Mouse (Mus musculus) hindbrain, postnatal 0 days (tissue): ENCODE results near the gene Pcyox1. TPM values are rescaled to one million over a fixed set of nuclear protein-coding genes. Genes with fewer than 3 reads are reported as not detected.
A peak's percentile ranks its signal among the peaks of the same experiment; 100 is the strongest.

Experiments used
- ATAC-seq: fragments of 200-750 bp; cut with Nextera tagmentation; 2 replicates; pipeline ENCODE4 v1.8.0; 2017; ENCODE audit warnings: mild to moderate bottlenecking, moderate TSS enrichment, moderate library complexity
- DNase-seq: peaks from one replicate; pipeline ENCODE4 v3.0.0-alpha.2; 2015; ENCODE audit warnings: low spot score
- H3K27ac ChIP-seq: fragments of 300-500 bp; sonication (generic); 2 replicates; pipeline ENCODE4 v1.5.1; 2014; ENCODE audit warnings: mild to moderate bottlenecking
- H3K27me3 ChIP-seq: fragments of 300-500 bp; sonication (generic); 2 replicates; pipeline ENCODE4 v1.6.1; 2014; ENCODE audit warnings: low read length, mixed read lengths; ENCODE audit not compliant: insufficient read depth
- H3K36me3 ChIP-seq: fragments of 300-500 bp; sonication (generic); 2 replicates; pipeline ENCODE4 v1.6.1; 2014; ENCODE audit warnings: low read length, mixed read lengths; ENCODE audit not compliant: insufficient read depth
- H3K4me1 ChIP-seq: fragments of 300-500 bp; sonication (generic); 2 replicates; pipeline ENCODE4 v1.6.1; 2014; ENCODE audit warnings: antibody characterized with exemption, low read length, mixed read lengths; ENCODE audit not compliant: insufficient read depth
- H3K4me2 ChIP-seq: fragments of 300-500 bp; sonication (generic); 2 replicates; pipeline ENCODE4 v1.6.1; 2014; ENCODE audit warnings: low read depth, mild to moderate bottlenecking, low read length, moderate library complexity, mixed read lengths
- H3K4me3 ChIP-seq: fragments of 300-500 bp; sonication (generic); 2 replicates; pipeline ENCODE4 v1.5.1; 2014; ENCODE audit warnings: low read length
- H3K9ac ChIP-seq: fragments of 300-500 bp; sonication (generic); replicated peaks from 2 replicates; pipeline ENCODE4 v1.6.1; 2014; ENCODE audit warnings: mild to moderate bottlenecking, low read length, moderate library complexity, mixed read lengths
- H3K9me3 ChIP-seq: fragments of 300-500 bp; sonication (generic); 2 replicates; pipeline ENCODE4 v1.6.1; 2016; ENCODE audit warnings: low read length, mixed read lengths
- CTCF ChIP-seq: IDR thresholded peaks from 2 replicates; pipeline ENCODE4 v1.5.1; 2016; ENCODE audit warnings: antibody characterized with exemption, control low read depth, low read depth
- WGBS: fragments of 180-500 bp; shearing (Covaris S2); extraction: QIAGEN DNeasy Blood & Tissue Kit; methylation state at CpG from one replicate; pipeline ENCODE4 v1.1.7; 2014; 5-methylcytosine and 5-hydroxymethylcytosine counted together
- polyA plus RNA-seq: library from polyadenylated mRNA; unstranded; fragments of >200 nt; fragmentation: Nextera tagmentation; extraction: Ambion mirVana; gene quantifications from 2 replicates; pipeline ENCODE4 v1.2.1, GENCODE M21; 2015
- total RNA-seq: library from RNA; depleted of rRNA; stranded (reverse); fragments of >200 nt; gene quantifications from 2 replicates; pipeline ENCODE4 v1.2.3, GENCODE M21; 2014

The Pcyox1 gene
- total and polyA plus RNA-seq, 2 experiments from 2014 or later: 80.9 to 102 TPM

- Histone ChIP-seq H3K4me2 (peak overlapping the region; percentile 88), H3K27ac (peak overlapping the region; percentile 90), H3K27me3 (no peaks in the 10 kb centered on the region), H3K4me3 (peak overlapping the region; percentile 74), H3K9ac (peak overlapping the region; percentile 79), H3K9me3 (no peaks in the 10 kb centered on the region), H3K36me3 (peaks cover 15% of the 10 kb centered on the region), H3K4me1 (peaks cover 7% of the 10 kb centered on the region; the same call in 1 of the 2 replicates)
- peak; percentile 70 for TF ChIP-seq CTCF
- WGBS: 2% methylated on average over 14 of the region's 14 CpGs
- ATAC-seq (peak; percentile 44; the same call in 1 of the 2 replicates), DNase-seq (peak; percentile 71)
Observed at GRCm38 (mm10) chr6:86437711-86438110, 40.8 kb upstream of the Pcyox1 start.

DNA sequence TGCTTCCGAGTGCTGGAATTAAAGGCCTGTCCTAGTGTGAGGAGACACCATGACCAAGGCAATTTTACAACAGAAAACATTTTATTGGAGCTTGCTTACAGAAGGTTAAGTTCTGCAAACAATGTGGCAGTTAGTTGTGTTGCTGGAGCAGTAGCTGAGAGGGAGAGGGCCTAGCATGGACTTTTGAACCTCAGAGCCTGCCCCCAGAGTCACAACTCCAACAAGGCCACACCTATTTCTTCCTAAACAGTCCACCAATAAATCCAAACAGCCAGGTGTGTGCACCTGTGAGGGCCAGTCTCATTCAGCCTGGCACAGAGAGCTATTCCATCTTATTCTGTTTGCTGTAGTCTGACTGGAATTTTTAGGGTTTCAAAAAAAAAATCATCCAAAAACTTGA lies 36.7 kb upstream of the Pcyox1 start:
- TF ChIP-seq CTCF: no peak
- 95% methylated on average over 1 of the region's 1 CpGs for WGBS
- Histone ChIP-seq H3K36me3 (peaks cover 28% of the 10 kb centered on the region), H3K9ac (no peak overlapping the region), H3K4me3 (no peak overlapping the region), H3K27ac (no peak overlapping the region), H3K4me2 (no peak overlapping the region), H3K4me1 (no peaks in the 10 kb centered on the region; the same call in 1 of the 2 replicates), H3K9me3 (no peaks in the 10 kb centered on the region), H3K27me3 (no peaks in the 10 kb centered on the region)
- DNase-seq: no peak
- no peak for ATAC-seq

GRCm38 (mm10) chr6:86431531-86431930 lies 34.6 kb upstream of the Pcyox1 start:
- WGBS: 97% methylated on average over 3 of the region's 3 CpGs
- Histone ChIP-seq H3K27ac (no peak overlapping the region), H3K27me3 (no peaks in the 10 kb centered on the region), H3K36me3 (peaks cover 50% of the 10 kb centered on the region), H3K9me3 (no peaks in the 10 kb centered on the region), H3K9ac (no peak overlapping the region), H3K4me1 (no peaks in the 10 kb centered on the region), H3K4me2 (no peak overlapping the region), H3K4me3 (no peak overlapping the region)
- DNase-seq (no peak), ATAC-seq (no peak)
- no peak for TF ChIP-seq CTCF

DNA sequence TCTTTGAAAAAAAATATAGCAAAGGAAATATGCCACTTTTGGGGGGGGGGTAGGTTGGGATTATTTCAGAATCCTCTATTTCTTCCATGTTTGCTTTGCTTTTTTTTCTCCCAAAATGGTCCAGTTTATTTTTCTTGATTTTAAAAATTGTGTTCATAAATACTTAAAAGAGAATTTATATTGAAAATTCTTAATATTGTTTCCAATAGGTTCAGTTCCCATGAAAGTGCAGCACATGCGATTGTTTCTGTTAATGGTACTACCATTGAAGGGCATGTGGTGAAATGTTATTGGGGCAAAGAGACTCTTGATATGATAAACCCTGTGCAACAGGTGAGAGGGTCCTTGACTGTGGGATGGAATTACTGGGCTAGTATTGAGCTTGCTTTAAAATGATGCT lies 29.4 kb upstream of the Pcyox1 start, which contains the start of gene Gm44790:
Gm44790 (plus strand) TSS at position 301 of the 400 bp plus-strand sequence.
- ATAC-seq (no peak), DNase-seq (no peak)
- H3K4me1 ChIP-seq: no peaks in the 10 kb centered on the region
- no peak within 1 kb of the TSS for H3K4me3 ChIP-seq
- no peaks in the 10 kb centered on the region for H3K9me3 ChIP-seq
- H3K27me3 ChIP-seq: no peaks in the 10 kb centered on the region
- H3K27ac ChIP-seq: no peak within 1 kb of the TSS
- H3K4me2 ChIP-seq: no peak within 1 kb of the TSS
- WGBS: 96% methylated on average over 1 of the region's 1 CpGs
- no peak for TF ChIP-seq CTCF
- peaks cover 52% of the 10 kb centered on the region for H3K36me3 ChIP-seq
- H3K9ac ChIP-seq: no peak within 1 kb of the TSS

GRCm38 (mm10) chr6:86420491-86420890 lies 23.5 kb upstream of the Pcyox1 start:
- Histone ChIP-seq H3K27me3 (no peaks in the 10 kb centered on the region), H3K9me3 (no peaks in the 10 kb centered on the region), H3K9ac (no peak overlapping the region), H3K4me3 (no peak overlapping the region), H3K4me2 (no peak overlapping the region), H3K4me1 (no peaks in the 10 kb centered on the region), H3K36me3 (peaks cover 61% of the 10 kb centered on the region), H3K27ac (no peak overlapping the region)
- WGBS: 76% methylated on average over 6 of the region's 6 CpGs
- DNase-seq (peak; percentile 53), ATAC-seq (0 out of 2 replicates have a peak, but pooled peaks have one; percentile 56)
- TF ChIP-seq CTCF: peak; percentile 60

GRCm38 (mm10) chr6:86419239-86419638 lies 22.3 kb upstream of the Pcyox1 start:
- 79% methylated on average over 3 of the region's 3 CpGs for WGBS
- no peaks in the 10 kb centered on the region for H3K9me3 ChIP-seq
- H3K4me1 ChIP-seq: no peaks in the 10 kb centered on the region
- DNase-seq: no peak
- no peaks in the 10 kb centered on the region for H3K27me3 ChIP-seq
- H3K4me2 ChIP-seq: no peak overlapping the region
- no peak overlapping the region for H3K9ac ChIP-seq
- no peak for ATAC-seq
- TF ChIP-seq CTCF: no peak
- no peak overlapping the region for H3K4me3 ChIP-seq
- H3K27ac ChIP-seq: no peak overlapping the region
- H3K36me3 ChIP-seq: peaks cover 53% of the 10 kb centered on the region

GRCm38 (mm10) chr6:86418711-86419110 lies 21.8 kb upstream of the Pcyox1 start:
- peaks cover 51% of the 10 kb centered on the region for H3K36me3 ChIP-seq
- ATAC-seq: no peak

More at GRCm38 (mm10) chr6:86418711-86419110, 21.8 kb upstream of the Pcyox1 start:
- 92% methylated on average over 6 of the region's 6 CpGs for WGBS
- Histone ChIP-seq H3K9ac (no peak overlapping the region), H3K4me1 (no peaks in the 10 kb centered on the region), H3K27me3 (no peaks in the 10 kb centered on the region), H3K4me3 (no peak overlapping the region), H3K9me3 (no peaks in the 10 kb centered on the region), H3K4me2 (no peak overlapping the region), H3K27ac (no peak overlapping the region)
- no peak for DNase-seq
- TF ChIP-seq CTCF: no peak
